Mouse (Mus musculus) heart, adult 18-20 months (tissue): ENCODE data around the gene Tmem143. TPM values are rescaled to one million over a fixed set of nuclear protein-coding genes. Genes with fewer than 3 reads are reported as not detected.
"Not testable (repeated sequence)": the region's sequence is repeated elsewhere in the genome, so short reads cannot be mapped to it uniquely, and the experiment has no call there.

Experiments
- DNase-seq, 2 experiments: peaks; one replicate each; pipeline ENCODE4 v3.0.0; 2021 to 2022; ENCODE audit warnings: mixed read lengths in 1 of 2
- long read RNA-seq, 2 experiments: library from polyadenylated mRNA; stranded (forward); transcript quantifications; one replicate each; pipeline ENCODE4 v2.0.0; 2021
- total RNA-seq, 2 experiments: library from RNA; stranded (reverse); gene quantifications; 2 replicates each; pipeline ENCODE4 v1.2.3; 2021

The Tmem143 gene
- total RNA-seq, result 100 to 1,000 TPM; 124 to 125 TPM
- long read RNA-seq, experiment 1, transcript Tmem143-201 (8 exons, 2,297 nt), result minor isoform, 5 of 17 reads
- long read RNA-seq, experiment 1, transcript Tmem143-203 (7 exons, 2,466 nt), result major isoform, 6 of 17 reads
- long read RNA-seq, experiment 1, partial matches to known transcripts, result 0 of 17 reads
- long read RNA-seq, experiment 1, other reads (novel, unspliced or antisense), result 6 of 17 reads
- long read RNA-seq, experiment 2, partial matches to known transcripts, result 12 of 16 reads
- long read RNA-seq, experiment 2, other reads (novel, unspliced or antisense), result 1 of 16 reads

DNA sequence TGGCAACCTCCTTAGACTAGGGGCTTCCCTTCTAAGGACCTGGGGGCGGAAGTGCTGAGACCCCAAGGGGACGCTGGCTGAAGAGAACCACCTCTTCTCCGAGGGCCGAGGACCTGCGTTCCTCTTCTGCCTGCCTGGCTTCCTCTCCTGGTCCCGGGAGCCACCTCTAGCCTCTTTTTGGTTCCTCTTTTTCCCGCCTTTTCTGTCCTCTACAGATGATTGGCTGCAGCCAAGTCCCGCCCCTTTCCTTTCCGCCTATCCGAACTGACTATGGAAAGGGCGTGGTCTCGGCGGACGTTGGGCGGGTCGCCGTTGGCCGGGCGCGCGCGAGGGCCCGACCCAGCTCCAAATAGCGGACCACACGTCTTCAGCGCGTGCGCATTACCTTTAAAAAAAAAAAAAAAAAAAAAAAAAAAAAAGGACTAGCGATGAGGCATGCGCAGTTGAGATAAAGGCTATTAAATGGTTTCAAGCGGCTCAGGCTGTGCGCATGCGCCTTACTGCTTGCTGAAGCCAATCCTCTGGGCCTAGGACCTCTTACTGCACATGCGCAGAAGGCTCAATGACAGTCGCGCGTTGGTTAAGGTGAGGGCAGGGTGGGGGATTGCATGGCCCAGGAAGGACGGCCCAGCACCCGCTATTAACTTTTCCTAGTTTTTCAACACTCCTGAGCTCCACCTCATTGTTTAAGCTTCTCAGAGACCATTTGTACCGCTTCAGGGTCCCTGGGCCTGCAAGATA is at the start of gene Tmem143, which contains the start of gene Syngr4:
Gene Tmem143 (plus strand): TSS at position 425 of the 741 bp plus-strand sequence.
Gene Syngr4 (minus strand): TSS at position 198 of the 741 bp plus-strand sequence.
- peak; percentile 98 for DNase-seq

DNA sequence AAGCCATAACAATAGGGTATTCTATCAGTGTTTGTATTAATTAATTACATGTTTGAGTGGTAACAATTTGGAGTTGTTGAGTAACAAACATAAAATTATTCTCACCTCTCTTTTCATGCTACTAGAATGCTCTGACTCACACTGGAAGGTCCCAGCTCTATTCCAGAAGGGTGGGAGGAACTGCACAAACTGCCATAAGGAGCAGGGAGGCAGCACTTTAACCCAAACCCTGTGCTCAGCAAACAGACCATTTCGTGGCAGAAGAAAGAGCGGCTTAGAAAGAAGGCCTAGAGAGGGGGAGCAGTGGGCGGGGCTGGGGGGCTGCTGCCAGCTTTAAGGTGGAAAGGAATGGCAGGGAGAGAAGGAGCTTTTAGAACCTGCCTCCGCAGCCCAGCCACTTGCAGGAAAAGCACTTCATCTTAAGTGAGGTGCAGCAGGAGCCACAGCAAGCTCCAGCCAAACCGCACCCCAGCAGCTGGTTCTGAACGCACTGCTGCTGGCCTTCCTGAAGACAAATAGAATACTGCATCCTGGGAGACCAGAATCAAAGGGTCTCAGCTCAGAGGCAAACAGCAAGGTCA is 48.2 kb upstream of the Tmem143 start:
- no peak for DNase-seq

DNA sequence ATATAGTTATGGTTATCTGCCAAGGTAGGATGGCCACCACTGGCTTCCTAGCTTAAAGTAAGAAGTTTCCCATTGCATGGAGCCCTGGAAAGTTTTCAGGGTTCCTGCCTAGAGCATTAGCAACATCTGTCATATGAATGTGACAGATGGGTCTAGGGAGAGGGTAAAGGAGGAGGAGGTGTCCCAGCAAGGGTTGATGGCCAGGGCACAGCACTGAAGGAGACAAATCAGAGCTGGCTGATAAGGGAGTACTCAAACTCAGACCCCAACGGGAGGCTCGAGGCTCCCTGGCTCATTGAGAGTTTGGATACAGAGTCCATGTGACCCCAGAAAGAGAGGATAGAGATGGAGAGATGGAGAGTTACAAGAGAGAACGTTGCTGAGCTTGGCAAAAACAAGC is 46.1 kb upstream of the Tmem143 start:
- no peak for DNase-seq

DNA sequence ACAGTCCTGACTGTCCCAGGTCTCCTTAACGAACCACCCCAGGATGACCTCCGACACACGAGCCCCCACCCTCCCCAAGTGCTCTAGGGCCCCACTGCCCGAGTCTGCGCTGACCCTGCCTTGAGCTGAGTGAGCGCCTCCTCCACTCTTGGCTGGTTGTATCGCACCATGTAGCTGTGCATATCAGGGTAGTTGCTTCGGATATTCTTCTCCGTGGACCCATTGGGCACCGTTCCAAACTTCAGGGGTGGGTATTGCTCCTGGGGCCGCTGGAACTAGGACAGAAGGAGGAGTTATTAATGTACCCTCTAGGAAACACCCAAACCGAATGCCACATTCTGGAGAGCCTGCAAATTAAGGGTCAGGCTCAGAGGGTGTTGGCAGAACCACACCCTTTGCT is 43.7 kb upstream of the Tmem143 start:
- DNase-seq, result no peak

DNA sequence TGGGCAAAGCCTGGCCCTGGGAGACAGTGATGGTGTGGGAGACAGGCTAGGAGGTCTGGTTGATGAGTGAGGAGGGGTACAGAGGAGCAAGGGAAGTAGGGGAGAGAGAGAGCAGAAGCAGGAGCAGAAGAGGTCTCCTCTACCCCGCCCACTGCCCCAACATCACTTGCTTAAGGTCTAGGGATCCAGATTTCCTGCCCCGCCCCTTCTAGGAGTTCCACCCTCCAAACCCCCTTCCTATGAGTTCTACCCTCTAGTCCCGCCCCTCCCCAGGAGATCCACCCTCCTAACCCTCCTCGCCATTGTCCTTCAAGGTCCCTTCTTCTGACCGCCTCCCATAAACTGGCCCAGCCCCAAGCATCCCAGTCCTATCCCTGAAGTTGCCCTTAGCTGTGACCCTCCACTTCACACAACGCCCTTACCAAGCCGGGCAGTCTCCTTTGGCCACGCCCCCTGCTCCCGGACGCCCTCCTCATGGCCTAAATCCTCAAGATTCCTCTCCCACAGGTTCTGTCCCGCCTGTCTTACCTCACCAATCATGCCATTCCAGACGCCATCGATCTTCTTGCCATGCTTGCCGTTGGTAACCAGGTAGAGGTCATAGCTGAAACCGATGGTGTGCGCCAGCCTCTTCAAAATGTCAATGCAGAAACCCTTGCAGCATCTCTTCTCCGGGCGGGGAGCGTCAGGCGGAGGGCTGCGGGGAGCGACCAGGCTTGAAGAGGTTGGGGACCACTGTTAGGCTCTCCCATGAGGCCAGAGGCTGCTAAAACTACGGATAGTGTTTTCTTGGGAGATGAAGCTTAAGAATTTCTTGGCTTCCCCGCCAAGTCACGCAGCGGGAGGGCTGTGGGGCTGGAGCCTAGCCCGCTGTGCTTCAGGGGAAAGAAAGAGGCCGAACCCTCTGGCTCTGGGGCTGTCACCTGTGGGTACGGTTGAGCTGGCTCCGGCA is 39.5 kb upstream of the Tmem143 start:
- DNase-seq, result peak in 1 of 2 experiments; percentile 30

DNA sequence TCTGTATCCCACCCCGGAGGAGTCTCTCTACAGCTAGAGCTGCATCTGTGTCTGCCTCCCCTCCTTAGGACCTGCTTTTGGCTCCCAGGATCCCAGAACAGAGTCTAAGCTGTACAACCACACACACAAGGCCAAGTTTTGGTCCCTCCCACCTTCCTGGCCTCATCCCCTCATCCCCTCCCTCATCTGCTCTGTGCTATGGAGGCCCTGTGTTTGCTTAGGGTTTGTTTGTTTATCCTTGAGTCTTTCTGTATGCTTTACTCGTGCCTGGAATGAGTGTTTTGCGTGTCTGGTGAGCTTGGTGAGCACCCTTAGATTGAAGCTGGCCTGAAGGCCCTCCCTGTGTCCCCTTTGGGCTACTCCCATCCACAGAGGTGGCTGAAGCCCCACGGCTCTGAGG is 37.7 kb upstream of the Tmem143 start:
- no peak for DNase-seq

DNA sequence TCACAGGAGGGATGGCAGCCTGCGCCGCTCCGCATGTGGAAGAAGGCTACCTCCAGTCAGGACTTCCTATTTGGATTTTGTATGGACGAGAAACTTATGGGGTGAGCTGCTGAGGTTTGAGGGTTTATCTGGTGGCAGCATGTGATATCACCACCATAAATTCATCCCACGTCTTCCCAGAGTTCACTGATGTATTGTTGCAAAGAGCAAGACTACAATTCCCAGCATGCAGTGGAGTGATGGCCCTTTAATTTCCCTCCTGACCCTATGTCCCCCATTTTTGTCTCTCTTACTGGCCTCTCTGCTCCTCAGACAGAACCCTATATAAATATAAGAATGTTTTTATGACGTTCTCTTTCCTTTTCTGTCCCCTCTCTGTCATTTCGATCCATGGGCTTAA is 33.9 kb upstream of the Tmem143 start:
- DNase-seq, result no peak

DNA sequence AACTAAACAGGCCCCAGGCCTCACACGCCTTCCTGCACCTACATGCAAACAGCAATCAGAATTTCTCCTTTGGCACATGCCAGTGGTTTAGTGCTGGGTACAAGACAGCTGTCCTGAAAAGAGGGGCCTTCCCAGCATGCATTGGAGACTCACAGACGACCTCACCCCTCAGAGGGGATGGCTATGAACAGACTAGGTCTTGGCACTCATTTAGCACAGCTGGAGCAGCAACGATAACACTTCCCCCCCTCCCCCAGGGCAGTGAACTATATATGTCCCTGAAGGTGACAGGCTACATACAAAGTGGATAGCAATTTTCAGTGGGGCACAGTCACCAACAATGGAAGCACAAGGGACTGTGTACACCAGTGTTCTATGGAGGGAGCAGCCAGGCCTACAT is 32.3 kb upstream of the Tmem143 start:
- DNase-seq, result no peak

DNA sequence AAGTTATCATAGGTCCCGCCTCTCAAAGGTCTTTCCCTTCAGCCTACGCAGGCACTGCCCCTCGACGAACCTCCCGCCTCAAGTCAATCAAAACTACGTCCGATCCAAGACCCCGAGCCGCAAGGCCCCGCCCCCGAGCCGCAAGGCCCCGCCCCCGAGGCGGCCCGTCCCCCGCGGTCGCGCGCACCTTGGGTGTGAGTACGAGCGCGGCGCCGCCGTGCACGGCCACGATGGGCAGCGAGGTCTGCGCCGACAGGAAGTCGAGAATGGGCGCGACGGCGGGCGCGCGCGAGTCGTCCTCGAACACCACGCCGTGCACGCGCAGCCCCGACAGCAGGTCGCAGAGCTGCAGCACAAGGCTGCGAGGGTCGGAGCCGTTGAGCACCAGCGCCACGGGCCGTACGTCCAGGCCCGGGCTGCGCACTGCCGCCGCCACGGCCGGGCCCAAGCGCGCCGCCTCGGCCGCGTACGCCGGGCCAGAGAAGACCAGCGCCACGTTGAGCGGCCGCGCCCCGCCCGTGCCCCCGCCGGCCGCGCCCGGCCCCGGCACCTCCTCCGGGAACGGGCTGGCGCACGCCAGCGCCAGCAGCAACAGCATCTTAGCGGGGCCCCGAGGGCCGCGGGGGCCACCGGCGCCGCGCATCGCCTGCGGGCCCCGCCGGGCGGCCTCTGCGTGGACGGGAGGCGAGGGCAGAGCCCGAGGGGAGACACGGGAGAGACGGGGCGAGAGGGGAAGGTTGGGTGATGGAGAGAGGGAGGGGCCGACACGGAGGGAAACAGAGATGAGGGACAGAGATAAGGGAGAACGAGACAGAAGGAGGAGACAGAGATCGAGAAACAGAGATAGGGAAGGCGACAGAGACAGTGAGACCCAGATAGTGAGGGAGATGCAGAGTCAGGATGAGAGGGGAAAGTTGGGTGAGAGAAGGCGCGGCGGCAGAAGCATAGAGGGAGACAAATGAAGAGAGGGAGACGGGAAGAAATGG is 30.5 kb upstream of the Tmem143 start:
- DNase-seq, result peak; percentile 92 to 95

DNA sequence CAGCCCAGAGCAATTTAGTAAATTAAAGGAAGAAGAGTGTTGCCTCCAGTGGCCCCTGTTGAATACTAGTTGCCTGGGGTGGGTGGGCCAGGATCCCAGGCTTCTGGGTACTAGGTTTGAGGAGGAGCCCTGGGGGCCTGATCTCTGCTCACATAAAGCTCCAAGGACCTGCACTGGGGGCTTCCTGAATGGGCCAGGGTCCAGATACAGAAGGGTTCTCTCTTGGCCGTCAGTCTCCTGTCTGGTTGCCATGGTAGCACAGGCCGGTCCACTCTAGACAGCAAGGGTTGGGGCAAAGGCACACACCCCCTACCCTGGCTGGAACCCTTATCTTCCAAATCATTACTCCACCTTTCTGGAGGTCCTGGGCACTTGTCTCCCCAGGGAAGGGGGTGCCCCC is 28.9 kb upstream of the Tmem143 start:
- no peak for DNase-seq

DNA sequence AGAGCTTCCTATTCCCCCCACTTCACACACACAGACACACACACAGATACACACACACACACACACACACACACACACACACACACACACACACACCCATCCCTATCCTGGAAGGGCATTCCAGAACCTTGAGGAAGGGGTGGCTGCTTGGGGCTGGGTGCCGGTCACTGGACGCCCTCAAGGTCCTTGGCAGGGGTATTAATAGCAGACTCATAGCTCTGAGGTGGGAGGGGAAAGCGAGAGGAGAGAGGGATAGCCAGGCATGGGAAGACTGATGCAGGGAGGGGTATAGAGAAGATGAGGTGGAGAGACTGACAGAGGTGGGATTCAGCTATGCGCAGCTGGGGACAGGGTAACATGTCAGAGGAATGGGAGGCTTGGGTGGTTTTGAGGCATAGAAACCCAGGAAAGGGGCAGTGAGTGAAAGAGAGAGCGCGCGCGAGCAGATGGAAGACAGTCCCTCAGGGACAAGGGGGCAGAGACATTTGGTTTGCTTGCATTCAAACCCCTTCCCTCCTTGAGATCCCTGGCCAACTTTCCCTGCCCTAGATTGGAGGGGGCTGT is 27.6 kb upstream of the Tmem143 start:
- no peak for DNase-seq

DNA sequence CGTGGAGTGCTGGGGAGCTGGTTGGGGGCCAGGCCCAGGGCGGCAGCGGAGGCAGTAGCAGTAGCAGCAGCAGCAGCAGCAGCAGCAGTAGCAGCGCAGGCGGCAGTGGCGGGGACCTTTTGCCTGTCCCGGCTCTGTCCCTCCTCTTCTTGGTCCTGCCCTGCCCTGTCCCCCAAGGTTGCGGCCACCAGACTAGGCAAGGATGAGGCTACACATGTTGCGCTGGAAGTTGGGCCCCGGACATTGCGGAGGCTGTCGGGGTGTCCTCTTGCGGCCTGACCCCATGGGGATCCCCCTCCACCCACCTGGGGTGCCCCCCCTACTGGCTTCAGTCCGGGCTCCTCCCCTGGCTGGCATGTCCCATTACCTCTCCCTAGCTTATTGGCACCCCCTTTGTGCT is 27.0 kb upstream of the Tmem143 start:
- no peak for DNase-seq

DNA sequence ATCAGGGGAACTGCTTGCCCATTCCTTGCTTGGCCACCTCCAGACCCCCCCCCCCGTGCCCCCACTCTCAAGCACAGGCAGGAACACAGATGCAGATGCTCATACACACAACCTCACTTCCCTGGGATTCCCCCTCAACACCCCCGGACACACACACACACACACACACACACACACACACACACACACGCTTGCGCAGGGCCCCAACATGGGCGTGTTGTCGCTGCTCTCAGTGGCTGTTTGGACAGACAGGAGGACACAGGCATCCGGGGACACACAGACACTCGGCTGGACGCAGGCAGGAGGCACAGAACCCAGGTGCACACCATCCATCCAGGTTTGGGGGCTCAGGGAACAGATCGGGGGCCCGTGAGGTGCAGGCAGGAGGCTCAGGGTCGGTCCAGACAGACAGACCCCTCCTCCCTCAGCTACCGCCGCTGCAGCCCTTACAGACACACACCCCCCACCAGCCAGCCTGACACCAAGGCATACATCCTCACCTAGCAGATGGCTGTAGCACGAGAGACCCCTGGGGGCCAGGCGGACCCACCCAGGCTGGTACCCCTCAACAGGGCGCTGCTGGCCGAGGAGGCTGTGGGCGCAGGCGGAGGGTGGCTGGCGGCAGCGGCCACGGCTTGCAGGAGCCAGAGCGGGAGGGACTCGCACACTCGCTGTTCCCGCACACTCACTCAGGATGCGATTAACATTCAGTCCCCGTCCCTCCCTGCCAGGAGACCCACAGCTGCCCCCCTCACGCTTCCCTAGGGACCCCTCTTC is 26.3 kb upstream of the Tmem143 start:
- DNase-seq, result no peak

DNA sequence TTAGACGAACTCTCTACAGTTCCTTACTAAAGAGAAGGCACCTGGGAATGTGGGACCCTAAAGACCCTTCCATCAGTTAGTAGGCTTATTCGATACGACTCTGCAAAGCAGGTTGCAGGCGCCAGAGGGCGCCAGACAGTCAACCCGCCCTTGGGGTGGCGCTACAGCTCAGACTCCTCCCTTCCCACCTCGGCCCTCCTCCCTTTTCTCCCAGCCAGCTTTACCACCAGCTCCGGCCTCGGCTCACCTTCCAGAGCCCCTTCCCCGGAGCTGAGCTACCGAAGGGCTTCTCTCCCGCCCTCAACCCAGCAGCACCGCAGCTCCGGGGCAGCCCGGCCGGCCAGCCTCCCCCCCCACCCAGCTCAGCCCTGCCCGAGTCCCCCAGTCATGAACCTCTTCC is 24.1 kb upstream of the Tmem143 start, which contains the start of gene Kdelr1:
Gene Kdelr1 (plus strand): TSS at position 149 of the 400 bp plus-strand sequence.
- DNase-seq, result peak; percentile 91 to 94

DNA sequence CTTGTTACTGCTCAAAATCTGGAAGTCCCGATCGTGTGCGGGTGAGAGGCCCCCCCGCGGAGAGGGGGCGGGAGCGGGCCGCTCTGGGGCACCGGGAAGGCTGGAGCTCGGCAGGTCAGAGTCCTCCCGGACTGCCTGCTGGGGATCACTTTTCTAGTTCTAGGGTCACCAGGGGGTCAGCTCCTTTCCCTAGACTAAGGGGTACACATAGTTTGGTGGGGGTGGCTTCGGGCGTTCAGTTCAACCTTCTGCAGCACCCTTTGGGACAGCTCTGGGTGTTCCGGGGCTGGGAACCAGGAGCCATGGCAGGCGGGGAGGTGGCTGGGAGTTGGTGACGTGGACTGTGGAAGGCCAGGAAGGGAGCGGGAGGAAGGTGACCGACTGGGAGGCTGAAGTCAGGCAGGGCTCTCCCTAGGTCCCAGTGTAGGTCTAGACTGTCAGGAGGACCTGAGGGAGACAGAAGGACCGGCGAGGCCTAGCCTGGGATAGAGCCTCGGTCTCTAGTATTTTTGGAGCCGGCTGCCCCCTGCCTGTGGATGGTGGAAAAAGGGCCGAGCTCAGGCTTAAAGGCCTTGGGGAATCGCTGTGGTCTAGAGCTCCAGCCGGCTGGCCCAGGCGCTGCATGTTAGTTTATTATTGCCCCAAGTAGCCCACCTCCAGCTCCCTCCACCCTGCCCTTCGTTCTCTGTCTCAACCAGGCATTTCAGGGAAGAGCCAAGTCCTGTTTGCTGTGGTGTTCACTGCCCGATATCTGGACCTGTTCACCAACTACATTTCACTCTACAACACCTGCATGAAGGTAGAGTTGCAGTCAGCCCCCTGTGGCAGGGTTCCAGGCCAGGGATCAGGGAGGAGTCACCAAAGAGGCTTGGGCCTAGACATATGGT is 23.4 kb upstream of the Tmem143 start:
- peak; percentile 68 to 79 for DNase-seq

DNA sequence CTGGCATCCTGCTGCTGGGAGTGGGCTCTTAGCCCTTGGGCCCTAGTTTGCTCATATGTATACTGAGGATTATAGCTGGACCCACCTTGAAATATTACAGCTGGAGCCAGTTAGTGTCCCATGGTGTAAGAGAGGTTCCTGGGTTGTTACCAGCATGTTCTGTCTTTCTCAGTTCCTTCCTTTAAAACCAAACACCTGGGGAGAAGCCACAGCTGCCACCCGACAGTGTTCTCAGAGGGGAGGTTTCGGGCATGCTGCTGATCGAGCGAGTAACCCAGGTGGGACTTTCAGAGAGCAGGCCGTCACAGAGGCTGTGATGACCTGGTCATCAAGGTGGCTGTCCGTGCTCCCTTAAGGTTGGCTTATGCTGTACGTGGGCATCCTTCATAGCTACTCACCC is 19.8 kb upstream of the Tmem143 start:
- no peak for DNase-seq

DNA sequence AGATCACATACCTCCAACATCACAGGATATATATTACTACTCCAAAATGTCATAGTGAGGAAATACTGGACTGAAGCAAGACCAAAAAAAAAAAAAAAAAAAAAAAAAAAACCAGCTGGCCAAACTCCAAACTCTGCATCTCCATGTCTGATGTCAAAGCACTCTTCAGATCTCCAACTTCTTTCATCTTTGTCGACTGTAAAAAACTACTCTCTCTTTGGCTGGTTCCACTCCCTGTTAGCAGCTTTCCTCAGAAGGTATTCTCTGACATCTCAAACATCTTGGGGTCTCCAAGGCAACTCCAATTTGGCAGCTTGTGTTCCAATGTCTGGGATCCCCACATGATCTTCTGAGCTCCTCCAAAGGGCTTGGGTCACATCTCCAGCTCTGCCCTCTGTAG is 18.5 kb upstream of the Tmem143 start, which contains the start of gene Grin2d:
Gene Grin2d (minus strand): TSS at position 101 of the 400 bp plus-strand sequence.
- not testable (repeated sequence) for DNase-seq

DNA sequence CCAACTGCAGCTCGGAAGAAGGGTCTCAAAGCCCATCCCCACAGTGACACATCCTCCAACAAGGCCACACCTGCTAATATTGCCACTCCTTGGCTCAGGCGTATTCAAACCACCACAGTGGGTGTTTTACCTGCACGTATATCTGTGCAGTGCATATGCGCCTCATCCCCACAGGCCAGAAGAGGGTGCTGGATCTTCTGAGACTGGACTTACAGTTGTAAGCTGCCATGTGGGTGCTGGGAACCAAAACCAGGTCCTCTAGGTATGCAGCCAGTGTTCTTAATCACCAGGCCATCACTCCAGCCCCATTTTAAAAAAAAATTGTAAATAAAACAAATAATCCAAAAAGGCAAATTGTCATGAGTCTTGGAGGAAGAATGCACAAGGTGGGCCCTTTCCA is 16.2 kb upstream of the Tmem143 start:
- DNase-seq, result no peak
